ENCODE assay signal across 8 mouse cellular contexts in genomic region chr1:67640353-67640752, GRCm38 (mm10).
DNase-seq lines count a peak whose midpoint lies in the region; ATAC-seq and TF ChIP-seq lines count a peak whose summit lies in the region.

No protein-coding gene starts in this region.

- peak; percentile 80; the same call in 1 of the 2 replicates for ATAC-seq in kidney, embryonic 16.5 days (ENCODE audit: low FRiP score, low TSS enrichment)
- ATAC-seq in limb, embryonic 14.5 days (ENCODE audit: low FRiP score, low read depth), result peak; percentile 80; the same call in 1 of the 2 replicates

- no peaks in the 10 kb centered on the region for H3K9me3 ChIP-seq in kidney, embryonic 16.5 days (ENCODE audit: low read length)
- no peaks in the 10 kb centered on the region for H3K9me3 ChIP-seq in limb, embryonic 14.5 days (ENCODE audit: control insufficient read depth, low read length)

- TF ChIP-seq POLR2A in limb, embryonic 14.5 days (IDR thresholded peaks at IDR 0.05; ENCODE audit: borderline replicate concordance, extremely low read depth, insufficient read depth, insufficient read length), result no peak

- H3K36me3 ChIP-seq in kidney, embryonic 16.5 days (ENCODE audit: insufficient read depth, low read length), result no peaks in the 10 kb centered on the region
- H3K36me3 ChIP-seq in limb, embryonic 14.5 days (ENCODE audit: control insufficient read depth, insufficient read depth, low read length), result no peaks in the 10 kb centered on the region

- H3K9ac ChIP-seq in kidney, embryonic 16.5 days (replicated peaks; ENCODE audit: low read length), result no peak overlapping the region
- H3K9ac ChIP-seq in limb, embryonic 14.5 days (ENCODE audit: low read depth, low read length, severe bottlenecking), result no peak overlapping the region

- H3K4me3 ChIP-seq in kidney, embryonic 16.5 days (ENCODE audit: low read length), result no peak overlapping the region
- no peak overlapping the region for H3K4me3 ChIP-seq in limb, embryonic 14.5 days (replicated peaks; ENCODE audit: low read length)

- H3K4me2 ChIP-seq in kidney, embryonic 16.5 days (replicated peaks; ENCODE audit: low read depth, low read length), result no peak overlapping the region
- no peak overlapping the region for H3K4me2 ChIP-seq in limb, embryonic 14.5 days (replicated peaks; ENCODE audit: low read depth, low read length, severe bottlenecking)

- H3K4me1 ChIP-seq in kidney, embryonic 16.5 days (ENCODE audit: insufficient read depth, low read length), result no peaks in the 10 kb centered on the region
- H3K4me1 ChIP-seq in limb, embryonic 14.5 days (ENCODE audit: control insufficient read depth, insufficient read depth, low read length), result no peaks in the 10 kb centered on the region

- H3K27ac ChIP-seq in kidney, embryonic 16.5 days (ENCODE audit: low read length), result no peak overlapping the region
- no peak overlapping the region for H3K27ac ChIP-seq in limb, embryonic 14.5 days (replicated peaks; ENCODE audit: low read depth, low read length)

- H3K27me3 ChIP-seq in kidney, embryonic 16.5 days (ENCODE audit: insufficient read depth, low read length), result no peaks in the 10 kb centered on the region
- no peaks in the 10 kb centered on the region for H3K27me3 ChIP-seq in limb, embryonic 14.5 days (ENCODE audit: control insufficient read depth, insufficient read depth, low read length)

- 13% methylated on average over 9 of the region's 9 CpGs for WGBS in kidney, embryonic 16.5 days
- 21% methylated on average over 9 of the region's 9 CpGs for WGBS in limb, embryonic 14.5 days

- DNase-seq in kidney, adult 8-10 months, result no peak
- DNase-seq in MEL-GATA-1-ER (ENCODE audit: extremely low read depth, low read depth), result peak; percentile 8
- peak; percentile 78 for DNase-seq in embryo, embryonic 10.5 days (ENCODE audit: low spot score)
- peak; percentile 74 for DNase-seq in limb, embryonic 14.5 days (ENCODE audit: low spot score)
- DNase-seq in spleen, adult 12 weeks (ENCODE audit: low spot score), result no peak
- no peak for DNase-seq in right cerebral cortex, postnatal 4 days
- DNase-seq in urinary bladder, adult 2 months (ENCODE audit: low spot score), result no peak

Comparison
In these comparisons a context has a peak if more than half of its experiments do, and no peak if none do; other contexts are left out.
1. DNase-seq: peak in MEL-GATA-1-ER (single experiment), embryo, embryonic 10.5 days (single experiment) and limb, embryonic 14.5 days (single experiment); none in kidney, adult 8-10 months (0 of 2), spleen, adult 12 weeks (single experiment), right cerebral cortex, postnatal 4 days (single experiment) and urinary bladder, adult 2 months (single experiment).